Comparison of ENCODE assay signal across 19 mouse cellular contexts in the genomic region with DNA sequence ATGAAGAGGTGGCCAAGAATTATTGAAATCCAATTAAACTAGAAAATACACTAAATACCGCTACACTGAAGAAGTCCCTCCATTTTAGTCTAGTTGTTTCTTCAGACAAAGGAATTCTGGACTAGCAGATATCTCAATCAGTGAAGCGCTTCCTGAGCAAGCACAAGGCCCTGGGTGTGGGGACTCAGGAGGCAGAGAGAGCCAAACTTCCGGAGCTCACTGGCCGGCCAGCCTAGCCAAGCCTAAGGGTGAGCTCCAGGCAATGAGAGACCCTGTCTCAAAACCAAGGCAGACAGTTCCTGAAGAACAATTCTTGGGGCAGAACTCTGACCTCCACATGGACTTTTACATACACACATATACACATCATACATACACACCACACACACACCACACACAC.
DNase-seq lines count a peak whose midpoint lies in the region; ATAC-seq and TF ChIP-seq lines count a peak whose summit lies in the region.
"Had no signal": no experiment of that assay in that cellular context is flagged by ENCODE, and none has a peak within 500 bp of the region (broad histone marks: within the 10 kb centered on the region; RNA-seq: fewer than 3 reads in every experiment).

No protein-coding gene starts in this region.

- no peak overlapping the region for H3K4me3 ChIP-seq in intestine, embryonic 14.5 days (ENCODE audit: low read depth, low read length)
- H3K4me3 ChIP-seq in lung, embryonic 16.5 days (ENCODE audit: low read length), result no peak overlapping the region
- no peak overlapping the region for H3K4me3 ChIP-seq in small intestine, adult 2 months (ENCODE audit: low read depth, low read length)
- H3K4me3 ChIP-seq in gastrocnemius, adult 2 months, result no peak overlapping the region
- H3K4me3 ChIP-seq: embryonic facial prominence, embryonic 10.5 days; hindbrain, embryonic 12.5 days; midbrain, embryonic 13.5 days; neural tube, embryonic 13.5 days had no signal

- no peak overlapping the region for H3K4me2 ChIP-seq in intestine, embryonic 14.5 days (ENCODE audit: low read length)
- H3K4me2 ChIP-seq in lung, embryonic 16.5 days (ENCODE audit: low read depth, low read length), result no peak overlapping the region
- H3K4me2 ChIP-seq: hindbrain, embryonic 12.5 days; liver, embryonic 11.5 days; midbrain, embryonic 13.5 days; neural tube, embryonic 13.5 days had no signal

- H3K27me3 ChIP-seq in intestine, embryonic 14.5 days (replicated peaks; ENCODE audit: control insufficient read depth, insufficient read depth, low read length), result no peaks in the 10 kb centered on the region
- no peaks in the 10 kb centered on the region for H3K27me3 ChIP-seq in lung, embryonic 16.5 days (ENCODE audit: control insufficient read depth, insufficient read depth, low read depth, low read length)
- no peaks in the 10 kb centered on the region for H3K27me3 ChIP-seq in small intestine, adult 2 months (ENCODE audit: control insufficient read depth, insufficient read depth, low read length)
- H3K27me3 ChIP-seq: CH12.LX; hindbrain, embryonic 12.5 days; midbrain, embryonic 13.5 days; neural tube, embryonic 13.5 days had no signal

- intact Hi-C loops in heart, postnatal 14 days (cut with DNase I), result no loop called here
- intact Hi-C loops in gastrocnemius, adult 2 months (cut with DNase I), result no loop called here

- no peak for TF ChIP-seq CTCF in small intestine, adult 2 months (IDR thresholded peaks at IDR 0.05; ENCODE audit: extremely low read depth, insufficient read length, insufficient replicate concordance, low read depth, low read length)
- no peak for TF ChIP-seq CTCF in gastrocnemius, adult 2 months (IDR thresholded peaks at IDR 0.05)

- H3K9me3 ChIP-seq in intestine, embryonic 14.5 days (ENCODE audit: control insufficient read depth, low read length), result no peaks in the 10 kb centered on the region
- no peaks in the 10 kb centered on the region for H3K9me3 ChIP-seq in lung, embryonic 16.5 days (ENCODE audit: control insufficient read depth, low read length)
- H3K9me3 ChIP-seq: embryonic facial prominence, embryonic 10.5 days; hindbrain, embryonic 12.5 days; midbrain, embryonic 13.5 days had no signal

- H3K9ac ChIP-seq in intestine, embryonic 14.5 days (ENCODE audit: low read length), result no peak overlapping the region
- H3K9ac ChIP-seq in lung, embryonic 16.5 days (ENCODE audit: low read length), result no peak overlapping the region
- H3K9ac ChIP-seq: hindbrain, embryonic 12.5 days; midbrain, embryonic 13.5 days; neural tube, embryonic 13.5 days had no signal

- H3K36me3 ChIP-seq in intestine, embryonic 14.5 days (ENCODE audit: control insufficient read depth, insufficient read depth, low read length), result no peaks in the 10 kb centered on the region
- H3K36me3 ChIP-seq in lung, embryonic 16.5 days (ENCODE audit: control insufficient read depth, insufficient read depth, low read length), result no peaks in the 10 kb centered on the region
- no peaks in the 10 kb centered on the region for H3K36me3 ChIP-seq in small intestine, adult 2 months (ENCODE audit: control insufficient read depth, insufficient read depth, low read length)
- H3K36me3 ChIP-seq: embryonic facial prominence, embryonic 10.5 days; neural tube, embryonic 13.5 days had no signal

- H3K27ac ChIP-seq in intestine, embryonic 14.5 days (ENCODE audit: low read depth), result peak overlapping the region; percentile 67
- H3K27ac ChIP-seq in lung, embryonic 16.5 days (ENCODE audit: low read length), result peak overlapping the region; percentile 87
- peak overlapping the region; percentile 87 for H3K27ac ChIP-seq in small intestine, adult 2 months (ENCODE audit: insufficient read depth, low read depth, low read length)
- no peak overlapping the region for H3K27ac ChIP-seq in gastrocnemius, adult 2 months
- H3K27ac ChIP-seq: embryonic facial prominence, embryonic 10.5 days; hindbrain, embryonic 12.5 days; midbrain, embryonic 13.5 days; neural tube, embryonic 13.5 days had no signal

- H3K4me1 ChIP-seq in intestine, embryonic 14.5 days (replicated peaks; ENCODE audit: control insufficient read depth, insufficient read depth, low read length), result peaks cover 9% of the 10 kb centered on the region; the same call in 1 of the 2 replicates
- peaks cover 11% of the 10 kb centered on the region for H3K4me1 ChIP-seq in lung, embryonic 16.5 days (replicated peaks; ENCODE audit: control insufficient read depth, insufficient read depth, low read length)
- peaks cover 11% of the 10 kb centered on the region for H3K4me1 ChIP-seq in small intestine, adult 2 months (ENCODE audit: control insufficient read depth, insufficient read depth, insufficient read length, low read length)
- H3K4me1 ChIP-seq: hindbrain, embryonic 12.5 days; neural tube, embryonic 13.5 days had no signal

- WGBS in intestine, embryonic 14.5 days, result 84% methylated on average over 4 of the region's 4 CpGs
- 63% methylated on average over 4 of the region's 4 CpGs for WGBS in lung, embryonic 16.5 days
- 66% methylated on average over 4 of the region's 4 CpGs for WGBS in small intestine, adult 2 months

- ATAC-seq in intestine, embryonic 14.5 days (replicated peaks; ENCODE audit: low FRiP score, low TSS enrichment, low read depth), result no peak
- ATAC-seq in lung, embryonic 16.5 days (ENCODE audit: low read depth), result no peak
- ATAC-seq in cerebellum, adult (ENCODE audit: insufficient number of reproducible peaks, low FRiP score, low TSS enrichment), result no peak
- ATAC-seq: midbrain, embryonic 13.5 days had no signal

- TF ChIP-seq POLR2A in small intestine, adult 2 months (IDR thresholded peaks at IDR 0.05; ENCODE audit: low read depth, low read length), result no peak

- DNase-seq in heart, postnatal 4 days, result peak; percentile 14
- DNase-seq in heart, postnatal 14 days, result no peak
- no peak for DNase-seq in intestine, embryonic 14.5 days (ENCODE audit: low spot score)
- no peak for DNase-seq in gastrocnemius, adult 2 months
- no peak for DNase-seq in embryo, embryonic 10.5 days (ENCODE audit: low spot score)
- DNase-seq: adrenal gland, postnatal 25 days; cerebellum, adult 18-20 months; cerebellum, postnatal 36 days; gastrocnemius, postnatal 14 days; right cerebral cortex, adult 18-20 months had no signal
